11 mouse cellular contexts compared by ENCODE assay signal in genomic region chr5:35245555-35246273, GRCm38 (mm10). TPM values are rescaled to one million over a fixed set of nuclear protein-coding genes. Genes with fewer than 3 reads are reported as not detected.
A peak's percentile ranks its signal among the peaks of the same experiment; 100 is the strongest.
DNase-seq lines count a peak whose midpoint lies in the region; ATAC-seq and TF ChIP-seq lines count a peak whose summit lies in the region.
"Had no signal": no experiment of that assay in that cellular context is flagged by ENCODE, and none has a peak within 500 bp of the region (broad histone marks: within the 10 kb centered on the region; RNA-seq: fewer than 3 reads in every experiment).

No protein-coding gene starts in this region.

- WGBS in hindbrain, embryonic 15.5 days: 47% methylated on average over 11 of the region's 11 CpGs
- 52% methylated on average over 11 of the region's 11 CpGs for WGBS in hindbrain, embryonic 13.5 days

- no peak overlapping the region for H3K27ac ChIP-seq in hindbrain, embryonic 15.5 days (replicated peaks)
- H3K27ac ChIP-seq in hindbrain, embryonic 13.5 days: no peak overlapping the region
- H3K27ac ChIP-seq in left cerebral cortex, adult 2 months: no peak overlapping the region
- H3K27ac ChIP-seq: layer of hippocampus, adult 2 months; neural tube, embryonic 12.5 days had no signal

- no peak overlapping the region for H3K4me3 ChIP-seq in hindbrain, embryonic 15.5 days
- H3K4me3 ChIP-seq in hindbrain, embryonic 13.5 days: no peak overlapping the region
- H3K4me3 ChIP-seq in left cerebral cortex, adult 2 months: no peak overlapping the region
- H3K4me3 ChIP-seq: layer of hippocampus, adult 2 months; neural tube, embryonic 12.5 days had no signal

- no peak overlapping the region for H3K9ac ChIP-seq in hindbrain, embryonic 15.5 days
- H3K9ac ChIP-seq in hindbrain, embryonic 13.5 days: no peak overlapping the region
- H3K9ac ChIP-seq: neural tube, embryonic 12.5 days had no signal

- no peaks in the 10 kb centered on the region for H3K27me3 ChIP-seq in hindbrain, embryonic 15.5 days
- no peaks in the 10 kb centered on the region for H3K27me3 ChIP-seq in hindbrain, embryonic 13.5 days
- H3K27me3 ChIP-seq: neural tube, embryonic 12.5 days had no signal

- H3K4me1 ChIP-seq in hindbrain, embryonic 15.5 days (replicated peaks): peaks cover 17% of the 10 kb centered on the region
- H3K4me1 ChIP-seq in hindbrain, embryonic 13.5 days (replicated peaks): peaks cover 19% of the 10 kb centered on the region

- TF ChIP-seq CTCF in left cerebral cortex, adult 2 months (IDR thresholded peaks at IDR 0.05): no peak

- DNase-seq in ovary, postnatal 36 days (ENCODE audit: low spot score): peak; percentile 64
- no peak for DNase-seq in ovary, postnatal 10 days (ENCODE audit: low spot score)
- peak; percentile 60 to 70 for DNase-seq in left cerebral cortex, adult 2 months (ENCODE audit: extremely low spot score in 1 of 2, low spot score in 2 of 2)
- peak; percentile 47 for DNase-seq in right cerebral cortex, postnatal 4 days
- no peak for DNase-seq in thymus, postnatal 14 days
- DNase-seq: lung, postnatal 10 days had no signal

- peak; percentile 47; the same call in 1 of the 2 replicates for ATAC-seq in hindbrain, embryonic 15.5 days (ENCODE audit: low FRiP score, low read depth)
- ATAC-seq in hindbrain, embryonic 13.5 days (ENCODE audit: low FRiP score): no peak
- ATAC-seq in cerebellum, adult (ENCODE audit: insufficient number of reproducible peaks, low FRiP score, low TSS enrichment): no peak

- H3K9me3 ChIP-seq in hindbrain, embryonic 15.5 days: no peaks in the 10 kb centered on the region; the same call in 1 of the 2 replicates
- 0 out of 2 replicates have a peak, but pooled peaks cover 6% of the 10 kb centered on the region for H3K9me3 ChIP-seq in hindbrain, embryonic 13.5 days

- no peak overlapping the region for H3K4me2 ChIP-seq in hindbrain, embryonic 15.5 days
- no peak overlapping the region for H3K4me2 ChIP-seq in hindbrain, embryonic 13.5 days
- H3K4me2 ChIP-seq: neural tube, embryonic 12.5 days had no signal

- H3K36me3 ChIP-seq in hindbrain, embryonic 15.5 days: no peaks in the 10 kb centered on the region
- H3K36me3 ChIP-seq in hindbrain, embryonic 13.5 days: no peaks in the 10 kb centered on the region
- H3K36me3 ChIP-seq: neural tube, embryonic 12.5 days had no signal

- intact Hi-C loops in left cerebral cortex, adult 2 months (cut with DNase I): no loop called here

RNA-seq across cellular contexts. Expression of gene Adra2c, which starts 32.4 kb away (rescaled TPM):
- polyA plus RNA-seq in hindbrain, embryonic 15.5 days (2015; fragmentation: Nextera tagmentation; extraction: Ambion mirVana): 1.0 and 1.1 TPM in 2 replicates
- 0.21 and 0.36 TPM in 2 replicates for polyA plus RNA-seq in hindbrain, embryonic 13.5 days (2015; fragmentation: Nextera tagmentation; extraction: Ambion mirVana)
- 10 to 100 TPM; 19.2 to 22.2 TPM for total RNA-seq in left cerebral cortex, adult 2 months (2021)

Comparison
In these comparisons a context has a peak if more than half of its experiments do, and no peak if none do; other contexts are left out.
1. DNase-seq: peak in ovary, postnatal 36 days (single experiment), left cerebral cortex, adult 2 months (2 of 2) and right cerebral cortex, postnatal 4 days (single experiment); none in ovary, postnatal 10 days (single experiment) and thymus, postnatal 14 days (single experiment).